Mouse (Mus musculus): ENCODE measurements around the gene Pin1rt1.
A peak's percentile ranks its signal among the peaks of the same experiment; 100 is the strongest.

The Pin1rt1 gene

DNA sequence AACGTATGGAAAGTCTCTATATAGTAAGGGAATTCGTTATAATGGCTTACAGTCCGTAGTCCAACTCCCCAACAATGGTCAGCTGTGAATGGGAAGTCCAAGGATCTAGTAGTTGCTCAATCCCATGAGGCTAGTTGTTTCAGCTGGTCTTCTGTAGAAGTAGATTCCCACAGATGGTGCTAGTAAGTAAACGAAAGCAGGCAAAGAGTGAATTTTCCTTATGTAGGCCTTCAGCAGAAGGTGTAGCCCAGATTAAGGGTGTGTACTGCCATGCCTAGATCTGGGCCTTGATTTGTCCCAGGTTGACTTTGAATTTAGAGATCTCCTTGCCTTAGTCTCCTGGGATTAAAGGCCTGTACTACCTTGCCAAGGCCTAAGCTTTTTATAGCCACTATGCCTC is at the start of gene Pin1rt1:
Gene Pin1rt1, minus strand, starts transcription at position 101 of the 400 bp plus-strand sequence.
- DNase-seq (ENCODE audit: low spot score), result no peak

DNA sequence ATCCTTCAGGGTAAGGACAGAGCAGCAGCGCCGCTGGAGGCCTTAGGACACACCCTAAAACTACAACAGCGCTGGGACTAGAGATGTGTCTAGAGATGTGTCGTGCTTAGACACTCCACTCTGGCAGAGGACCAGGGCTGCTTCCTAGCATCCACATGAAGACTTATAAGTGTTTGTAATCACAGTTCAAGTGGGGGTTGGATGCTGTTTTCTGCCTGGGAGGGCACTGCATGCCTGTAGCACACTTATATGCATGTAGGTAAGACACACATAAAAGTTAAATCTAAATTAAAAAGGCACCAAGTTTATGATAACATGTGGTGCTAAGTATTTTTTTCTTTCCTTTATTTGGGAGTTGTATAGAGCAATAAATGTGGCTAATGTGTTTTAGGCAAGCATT is 47.8 kb upstream of the Pin1rt1 start:
- DNase-seq (ENCODE audit: low spot score), result no peak

- DNase-seq (ENCODE audit: low spot score), result no peak
Observed at GRCm38 (mm10) chr2:104763134-104763703, 47.0 kb upstream of the Pin1rt1 start.

GRCm38 (mm10) chr2:104750611-104751010 is 34.4 kb upstream of the Pin1rt1 start:
- DNase-seq (ENCODE audit: low spot score), result peak; percentile 54

DNA sequence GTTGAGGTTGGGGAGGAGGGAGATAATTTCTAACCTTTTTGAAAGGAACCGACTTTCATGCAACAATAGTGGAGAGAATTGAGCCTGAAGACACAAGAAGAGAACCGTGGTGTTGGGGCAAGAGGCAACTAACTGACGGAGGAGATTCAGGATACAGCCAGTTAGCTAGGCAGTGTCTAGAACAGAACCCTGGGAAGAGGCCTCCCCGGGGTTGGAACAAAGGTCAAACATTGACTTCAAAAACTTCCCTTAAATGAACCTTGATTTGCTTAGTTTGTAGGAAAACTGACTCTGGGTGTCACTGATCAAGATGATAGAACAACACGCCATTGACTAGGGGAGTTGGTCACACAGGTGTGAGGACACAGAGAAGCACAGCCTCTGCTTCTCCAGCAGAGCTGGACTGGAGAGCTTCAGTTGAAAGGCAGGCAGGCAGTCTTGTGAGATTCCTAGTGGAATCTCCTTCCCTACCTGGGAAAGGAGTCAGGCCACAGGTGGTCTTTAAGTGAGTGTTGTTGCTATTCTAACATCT is 32.5 kb upstream of the Pin1rt1 start:
- DNase-seq (ENCODE audit: low spot score), result no peak

DNA sequence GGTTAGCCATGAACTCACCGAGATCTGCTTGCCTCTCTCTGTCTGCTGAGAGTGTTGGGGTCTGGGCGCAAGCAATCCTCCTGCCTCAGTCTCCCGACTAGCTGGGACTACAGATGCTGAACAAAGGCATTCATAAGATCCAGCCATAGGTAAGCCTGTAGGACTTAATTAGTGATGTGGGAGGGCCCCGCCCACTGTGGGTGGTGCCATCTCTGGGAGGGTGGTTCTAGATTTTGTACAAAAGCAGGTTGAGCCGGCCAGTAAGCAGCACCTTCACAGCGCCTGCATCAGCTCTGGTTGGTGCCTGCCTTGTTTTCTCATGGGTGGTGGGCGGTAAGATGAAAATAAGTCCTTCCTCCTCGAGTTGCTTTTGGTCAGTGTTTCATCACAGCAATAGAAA is 30.1 kb upstream of the Pin1rt1 start:
- no peak for DNase-seq (ENCODE audit: low spot score)

DNA sequence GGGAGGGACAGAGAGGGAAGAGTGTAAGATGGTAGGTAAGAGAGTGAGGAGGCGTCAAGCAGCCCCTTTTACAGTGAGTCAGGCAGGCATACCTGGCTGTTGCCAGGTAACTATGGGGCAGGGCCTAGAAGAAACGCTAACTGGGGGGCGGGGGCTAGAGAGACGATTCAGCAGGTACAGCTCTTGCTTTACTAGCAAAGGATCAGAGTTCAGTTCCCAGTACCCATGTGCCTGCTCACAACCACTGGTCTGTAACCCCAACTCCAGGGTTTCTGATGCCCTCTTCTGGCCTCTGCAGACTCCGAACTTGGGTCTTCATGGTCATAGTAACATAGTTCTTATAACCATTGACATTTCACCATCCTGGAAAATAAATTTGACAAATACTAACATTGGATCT is 27.8 kb upstream of the Pin1rt1 start:
- DNase-seq (ENCODE audit: low spot score), result no peak

DNA sequence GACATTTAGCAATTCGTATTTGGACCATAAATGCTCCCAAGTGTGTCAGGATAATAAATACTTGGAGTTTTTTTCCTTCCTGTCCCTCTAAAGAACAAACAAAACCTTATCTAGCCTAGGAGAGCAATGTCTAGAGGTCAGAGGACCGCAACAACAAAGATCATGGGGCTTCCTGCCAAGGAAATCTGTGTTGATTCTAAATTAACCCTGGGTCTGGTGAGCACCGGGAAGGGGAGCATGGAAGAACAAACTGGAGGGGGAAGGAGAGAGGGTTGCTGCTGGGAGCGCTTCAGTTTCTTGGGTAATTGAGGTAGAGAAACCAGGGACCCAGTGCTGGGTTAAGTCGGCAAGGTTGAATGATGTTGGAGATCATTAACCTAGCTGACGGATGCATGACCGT is 27.0 kb upstream of the Pin1rt1 start:
- DNase-seq (ENCODE audit: low spot score), result no peak

GRCm38 (mm10) chr2:104742741-104743064 is 26.5 kb upstream of the Pin1rt1 start, which contains the start of gene Depdc7:
Gene Depdc7 (minus strand): TSS chr2:104742878.
- peak; percentile 94 for DNase-seq (ENCODE audit: low spot score)

DNA sequence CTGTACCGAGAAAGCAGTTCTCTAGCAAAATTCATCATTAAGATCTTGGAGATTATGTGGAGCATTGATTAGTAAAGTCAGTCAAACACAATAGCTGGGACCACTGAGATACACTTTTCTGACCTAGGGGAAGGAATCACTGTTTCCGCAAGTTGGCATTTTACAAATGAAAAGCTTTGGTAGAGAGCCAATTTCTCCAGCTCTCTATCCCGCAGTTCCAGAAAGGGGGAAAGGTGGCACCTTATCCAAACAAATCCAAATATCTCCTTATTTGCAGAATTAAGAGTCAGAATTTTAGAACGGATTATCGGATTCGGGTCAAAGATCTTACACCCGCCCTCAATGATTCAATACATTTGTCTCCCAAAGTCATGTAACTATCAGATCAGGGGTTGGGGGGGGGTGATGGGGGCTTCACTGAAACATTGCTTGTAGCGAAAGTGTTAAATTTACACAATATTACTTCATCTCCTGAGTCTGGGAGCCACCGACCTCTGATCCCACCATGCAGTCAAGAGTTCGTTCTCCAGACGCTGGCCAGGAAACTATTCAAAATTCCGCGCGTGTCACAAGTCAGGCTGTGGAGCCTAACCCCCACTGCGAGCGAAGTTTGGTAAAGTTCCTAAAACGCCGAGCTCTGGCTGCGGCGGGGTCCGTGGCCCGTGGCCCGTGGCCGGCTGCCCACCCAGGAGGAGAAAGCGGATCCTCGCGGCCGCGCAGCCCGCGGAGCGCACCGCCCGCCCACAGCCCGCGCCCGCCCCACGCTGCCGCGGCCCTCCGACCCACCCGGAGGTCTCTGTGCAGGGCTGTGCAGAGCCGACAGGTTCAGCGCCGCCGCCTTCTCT is 25.9 kb upstream of the Pin1rt1 start:
- DNase-seq (ENCODE audit: low spot score), result no peak

DNA sequence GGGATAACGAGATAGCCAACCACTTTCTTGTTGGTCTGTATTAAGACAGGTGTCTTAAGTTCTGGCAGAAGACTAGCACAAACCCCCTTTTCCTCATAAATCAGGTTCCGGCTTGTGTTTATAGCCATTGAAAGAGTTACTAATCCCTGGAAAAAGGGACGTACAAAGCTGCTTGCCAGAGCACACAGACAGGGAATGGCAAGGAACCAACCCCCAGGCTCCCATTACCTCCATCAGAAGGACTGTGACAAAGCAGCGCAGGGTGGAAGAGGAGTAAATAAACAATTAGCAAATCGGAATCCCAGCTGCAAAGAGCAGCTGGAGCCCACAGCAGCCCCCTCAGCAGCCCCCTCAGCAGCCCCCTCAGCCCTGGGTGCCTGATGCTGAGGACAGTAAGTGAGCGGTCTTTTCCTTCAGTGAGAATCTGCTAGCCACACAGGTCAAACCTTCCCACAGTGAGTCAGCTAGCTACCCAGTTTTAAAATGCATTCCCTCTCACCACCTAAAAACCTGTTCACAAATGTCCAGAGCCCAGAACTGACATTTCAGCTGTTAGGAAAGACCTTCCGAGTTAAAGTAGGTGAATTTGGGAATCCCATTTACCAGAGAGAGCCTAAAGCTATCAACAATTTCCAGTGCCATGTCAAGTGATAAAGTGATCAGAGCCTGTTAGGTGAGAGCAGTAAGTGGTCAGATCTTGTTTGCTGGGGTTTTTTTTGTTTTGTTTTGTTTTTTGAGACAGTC is 25.0 kb upstream of the Pin1rt1 start:
- DNase-seq (ENCODE audit: low spot score), result no peak

DNA sequence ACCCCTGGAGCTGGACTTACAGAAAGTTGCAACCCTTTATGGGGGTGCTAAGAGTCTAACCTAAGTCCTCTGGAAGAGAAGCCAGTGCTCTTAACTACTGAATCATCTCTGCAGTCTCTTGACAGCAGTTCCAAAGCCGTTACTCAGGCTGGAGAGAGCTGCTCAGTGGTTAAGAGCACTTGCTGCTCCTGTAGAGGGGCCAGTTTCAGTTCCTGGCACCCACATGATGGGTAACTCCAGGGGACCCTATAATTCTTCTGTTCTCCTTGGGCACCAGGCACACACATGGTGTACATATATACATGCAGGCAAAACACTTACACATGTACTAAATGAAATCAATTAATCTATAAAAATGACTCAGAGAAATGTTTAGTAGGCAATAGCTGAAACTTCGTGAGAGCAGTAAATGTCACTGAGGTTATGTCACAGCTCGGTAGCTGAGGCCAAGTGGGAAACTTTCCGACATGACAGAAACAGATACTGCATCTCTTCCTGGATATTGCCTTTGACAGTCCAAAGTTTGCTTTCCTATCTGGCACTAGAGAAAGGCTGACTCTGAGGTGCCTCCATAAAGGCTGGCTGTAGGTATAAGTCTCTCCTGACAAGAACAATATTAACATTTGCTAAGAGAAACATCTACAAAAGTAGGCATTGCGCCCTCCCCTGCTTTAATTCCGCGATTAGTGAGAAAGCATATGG is 24.2 kb upstream of the Pin1rt1 start:
- DNase-seq (ENCODE audit: low spot score), result no peak

- DNase-seq (ENCODE audit: low spot score), result no peak
Observed at GRCm38 (mm10) chr2:104739691-104740090, 23.5 kb upstream of the Pin1rt1 start.

DNA sequence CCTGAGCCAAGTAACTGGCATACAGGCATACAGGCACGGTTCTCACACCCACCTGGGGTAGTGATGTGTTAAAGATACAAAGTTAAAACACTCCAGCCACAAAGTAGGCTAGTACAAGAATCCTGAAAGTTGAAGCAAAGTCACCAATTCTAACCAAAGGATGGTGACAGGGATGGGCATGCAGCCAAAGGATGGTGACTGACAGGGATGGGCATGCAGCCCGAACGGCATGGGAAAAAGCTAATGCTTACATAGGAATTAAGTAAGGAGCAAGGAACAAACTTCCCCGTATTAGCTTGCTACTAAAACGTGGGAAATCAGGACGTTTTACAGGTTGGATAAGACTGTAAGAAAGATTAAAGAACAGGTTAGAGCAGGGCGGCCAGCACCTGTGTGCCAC is 20.1 kb upstream of the Pin1rt1 start:
- no peak for DNase-seq (ENCODE audit: low spot score)

DNA sequence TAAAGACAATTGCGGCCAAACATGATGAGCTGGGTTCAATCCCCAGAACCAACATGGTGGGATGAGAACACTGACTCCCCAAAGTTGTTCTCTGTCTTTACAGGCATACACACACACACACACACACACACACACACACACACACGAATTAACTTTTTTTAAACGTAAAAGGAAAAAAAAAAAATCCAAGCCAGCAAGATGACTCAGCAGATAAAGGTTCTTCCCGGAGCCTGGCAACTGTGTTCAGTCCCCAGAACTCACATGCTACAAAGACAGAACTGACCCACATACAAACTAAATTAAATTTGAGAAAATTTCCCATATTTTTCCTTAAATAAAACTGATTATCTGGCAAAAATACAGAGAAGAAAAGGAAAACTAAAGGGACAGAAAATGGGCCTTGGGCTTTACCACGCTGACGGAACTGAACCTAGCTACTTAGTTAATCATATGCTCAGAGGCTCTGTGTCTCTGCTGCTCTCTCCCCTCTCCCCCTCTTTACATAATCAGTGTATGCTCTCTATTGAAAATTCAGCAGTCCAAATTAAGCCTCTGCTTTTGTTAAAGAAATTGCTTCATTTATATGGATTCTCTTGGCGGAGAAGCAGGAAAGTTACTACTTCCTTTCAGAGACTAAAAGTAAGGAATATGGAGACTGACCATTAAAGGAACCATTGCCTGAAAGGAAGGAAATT is 16.5 kb upstream of the Pin1rt1 start:
- no peak for DNase-seq (ENCODE audit: low spot score)

DNA sequence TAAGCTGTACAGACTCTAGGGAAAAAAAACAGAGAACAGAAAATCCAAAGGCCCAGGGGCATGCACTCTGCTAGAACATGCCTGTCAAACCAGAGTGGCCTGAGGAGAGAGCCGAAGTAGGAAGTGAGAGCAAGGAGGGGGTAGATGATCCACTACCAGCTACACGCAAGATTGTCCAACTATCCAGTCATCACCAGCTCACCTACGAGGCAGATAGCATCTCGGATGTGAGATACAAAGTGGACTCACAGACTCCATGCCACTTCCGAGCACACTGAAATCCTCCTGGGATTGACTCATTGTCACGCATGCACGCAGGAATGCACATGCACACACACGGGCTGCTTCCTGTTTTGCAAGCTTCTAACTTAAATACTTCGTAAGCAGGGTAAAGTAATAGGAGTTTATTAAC is 15.9 kb upstream of the Pin1rt1 start:
- no peak for DNase-seq (ENCODE audit: low spot score)

DNA sequence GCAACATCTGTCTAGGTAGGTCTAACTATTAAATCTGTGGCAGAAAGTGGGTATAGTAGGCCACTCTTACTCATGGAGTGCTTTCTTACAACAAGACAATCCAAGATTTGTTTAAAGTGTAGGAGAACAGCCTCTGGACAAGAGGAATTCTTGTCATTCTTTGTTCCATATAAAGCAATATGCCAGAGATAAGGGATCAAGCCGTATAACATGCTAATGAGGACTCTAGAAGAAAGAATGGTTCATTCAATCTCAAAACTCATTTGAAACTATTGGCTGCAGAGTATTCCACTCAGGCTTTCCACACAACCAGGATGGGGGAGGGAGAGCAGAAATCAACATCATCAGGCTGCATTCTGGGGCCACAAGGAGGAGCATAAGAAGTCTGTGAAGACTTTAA is 11.2 kb upstream of the Pin1rt1 start:
- DNase-seq (ENCODE audit: low spot score), result no peak

DNA sequence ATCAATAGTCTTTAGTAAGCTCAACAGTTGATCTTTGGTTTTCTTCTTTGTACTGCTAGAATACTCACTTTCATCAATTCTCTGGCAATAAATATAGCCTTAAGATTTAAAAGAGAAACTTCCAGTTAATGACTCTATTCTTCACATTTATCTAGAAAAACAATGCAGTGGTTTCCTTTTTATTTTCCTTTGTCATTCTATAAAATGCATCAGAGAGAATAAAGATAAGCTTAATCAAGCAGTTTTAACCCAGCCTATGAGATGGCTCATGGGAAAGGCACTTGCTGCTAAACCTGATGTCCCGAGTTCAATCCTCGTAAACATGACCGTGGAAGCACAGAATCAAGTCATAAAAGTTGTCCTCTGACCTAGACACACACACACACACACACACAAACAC is 5.8 kb upstream of the Pin1rt1 start:
- no peak for DNase-seq (ENCODE audit: low spot score)

DNA sequence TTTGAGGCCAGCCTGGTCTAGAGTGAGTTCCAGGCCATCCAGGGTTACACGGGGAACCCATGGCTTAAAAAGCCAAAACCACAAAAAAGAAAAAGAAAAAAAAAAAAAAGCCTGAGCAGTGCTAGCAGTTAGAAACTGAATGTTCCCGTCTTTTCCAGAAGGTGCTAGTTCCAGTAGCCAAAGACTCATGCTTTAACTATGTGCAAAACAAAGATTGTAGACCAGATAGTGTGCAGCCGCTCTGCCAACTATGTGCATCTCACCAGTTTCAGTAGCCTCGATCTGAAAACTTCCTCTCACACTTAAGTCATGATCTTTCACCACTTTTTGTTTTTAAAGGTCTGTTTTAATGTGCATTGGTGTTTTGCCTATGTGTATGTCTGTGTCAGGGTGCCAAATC is 1.6 kb upstream of the Pin1rt1 start:
- no peak for DNase-seq (ENCODE audit: low spot score)

- DNase-seq (ENCODE audit: low spot score), result no peak
Observed at GRCm38 (mm10) chr2:104717231-104717735, 1.1 kb upstream of the Pin1rt1 start.

DNA sequence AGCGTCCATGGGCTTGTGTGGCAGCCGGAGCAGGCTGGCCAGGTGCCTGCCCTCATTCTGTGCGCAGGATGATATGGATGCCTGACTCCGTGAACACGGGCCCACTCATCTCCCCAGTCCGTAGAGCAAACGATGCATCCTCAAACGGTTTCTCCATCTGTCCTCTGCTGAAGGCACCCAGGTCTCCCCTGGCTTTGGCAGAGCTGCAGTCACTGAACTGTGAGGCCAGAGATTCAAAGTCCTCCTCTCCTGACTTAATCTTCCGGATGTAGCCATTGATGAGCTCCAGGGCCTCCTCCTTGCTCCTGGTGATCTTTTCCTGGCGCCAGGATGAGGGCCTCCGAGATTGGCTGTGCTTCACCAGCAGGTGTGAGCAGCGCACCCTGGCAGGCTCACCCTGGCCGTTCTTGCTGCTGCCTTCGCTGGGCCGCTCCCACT is 1.9 kb downstream of the Pin1rt1 start:
- peak; percentile 17 for DNase-seq (ENCODE audit: low spot score)

GRCm38 (mm10) chr2:104712486-104712809 is 3.7 kb downstream of the Pin1rt1 start:
- no peak for DNase-seq (ENCODE audit: low spot score)
